In genomic region chr11:11841590-11841989, GRCm38 (mm10) we compare ENCODE assay signal across 20 mouse cellular contexts. TPM values are rescaled to one million over a fixed set of nuclear protein-coding genes. Genes with fewer than 3 reads are reported as not detected.
DNase-seq lines count a peak whose midpoint lies in the region; ATAC-seq and TF ChIP-seq lines count a peak whose summit lies in the region.
"Had no signal": no experiment of that assay in that cellular context is flagged by ENCODE, and none has a peak within 500 bp of the region (broad histone marks: within the 10 kb centered on the region; RNA-seq: fewer than 3 reads in every experiment).

No protein-coding gene starts in this region.

- H3K4me2 ChIP-seq in heart, embryonic 13.5 days = no peak overlapping the region
- no peak overlapping the region for H3K4me2 ChIP-seq in stomach, embryonic 15.5 days
- H3K4me2 ChIP-seq in stomach, postnatal 0 days (replicated peaks; ENCODE audit: low read depth) = no peak overlapping the region
- peak overlapping the region; percentile 51 for H3K4me2 ChIP-seq in liver, embryonic 13.5 days
- H3K4me2 ChIP-seq: embryonic facial prominence, embryonic 15.5 days; forebrain, embryonic 15.5 days; limb, embryonic 12.5 days; midbrain, embryonic 13.5 days had no signal

- intact Hi-C loops in heart, postnatal 36 days (cut with DNase I) = no loop called here

- H3K9ac ChIP-seq in heart, embryonic 13.5 days = no peak overlapping the region
- no peak overlapping the region for H3K9ac ChIP-seq in stomach, embryonic 15.5 days
- no peak overlapping the region for H3K9ac ChIP-seq in stomach, postnatal 0 days (ENCODE audit: low read length)
- peak overlapping the region; percentile 54 for H3K9ac ChIP-seq in liver, embryonic 13.5 days
- H3K9ac ChIP-seq: embryonic facial prominence, embryonic 15.5 days; forebrain, embryonic 15.5 days; limb, embryonic 12.5 days; midbrain, embryonic 13.5 days had no signal

- peaks cover 88% of the 10 kb centered on the region for H3K4me1 ChIP-seq in heart, embryonic 13.5 days
- peaks cover 22% of the 10 kb centered on the region for H3K4me1 ChIP-seq in stomach, embryonic 15.5 days
- H3K4me1 ChIP-seq in stomach, postnatal 0 days (replicated peaks; ENCODE audit: control insufficient read depth, insufficient read depth) = no peaks in the 10 kb centered on the region; the same call in 1 of the 2 replicates
- H3K4me1 ChIP-seq in liver, embryonic 13.5 days (replicated peaks) = peaks cover 82% of the 10 kb centered on the region
- H3K4me1 ChIP-seq: forebrain, embryonic 15.5 days had no signal

- TF ChIP-seq CTCF in stomach, postnatal 0 days (IDR thresholded peaks at IDR 0.05; ENCODE audit: low read depth) = no peak

- H3K27me3 ChIP-seq in heart, embryonic 13.5 days (replicated peaks) = no peaks in the 10 kb centered on the region
- H3K27me3 ChIP-seq in stomach, embryonic 15.5 days (replicated peaks) = no peaks in the 10 kb centered on the region
- no peaks in the 10 kb centered on the region for H3K27me3 ChIP-seq in stomach, postnatal 0 days (ENCODE audit: control insufficient read depth, insufficient read depth, low read length)
- peaks cover 10% of the 10 kb centered on the region; the same call in 1 of the 2 replicates for H3K27me3 ChIP-seq in liver, embryonic 13.5 days
- H3K27me3 ChIP-seq: embryonic facial prominence, embryonic 15.5 days; forebrain, embryonic 15.5 days; limb, embryonic 12.5 days; midbrain, embryonic 13.5 days had no signal

- H3K9me3 ChIP-seq in heart, embryonic 13.5 days = no peaks in the 10 kb centered on the region
- no peaks in the 10 kb centered on the region for H3K9me3 ChIP-seq in stomach, embryonic 15.5 days
- no peaks in the 10 kb centered on the region for H3K9me3 ChIP-seq in stomach, postnatal 0 days (ENCODE audit: control insufficient read depth, low read length)
- no peaks in the 10 kb centered on the region for H3K9me3 ChIP-seq in liver, embryonic 13.5 days (replicated peaks)
- H3K9me3 ChIP-seq: embryonic facial prominence, embryonic 15.5 days; forebrain, embryonic 15.5 days; limb, embryonic 12.5 days; midbrain, embryonic 13.5 days had no signal

- no peak for TF ChIP-seq EP300 in stomach, postnatal 0 days (optimal IDR thresholded peaks at IDR 0.05)

- H3K36me3 ChIP-seq in heart, embryonic 13.5 days = no peaks in the 10 kb centered on the region
- no peaks in the 10 kb centered on the region for H3K36me3 ChIP-seq in stomach, embryonic 15.5 days
- no peaks in the 10 kb centered on the region for H3K36me3 ChIP-seq in stomach, postnatal 0 days (ENCODE audit: control insufficient read depth, insufficient read depth, low read length)
- H3K36me3 ChIP-seq in liver, embryonic 13.5 days = no peaks in the 10 kb centered on the region
- H3K36me3 ChIP-seq: embryonic facial prominence, embryonic 15.5 days; forebrain, embryonic 15.5 days; limb, embryonic 12.5 days; midbrain, embryonic 13.5 days had no signal

- WGBS in heart, embryonic 13.5 days = 14% methylated on average over 4 of the region's 4 CpGs
- 52% methylated on average over 4 of the region's 4 CpGs for WGBS in stomach, embryonic 15.5 days
- 53% methylated on average over 4 of the region's 4 CpGs for WGBS in stomach, postnatal 0 days
- WGBS in liver, embryonic 13.5 days (ENCODE audit: insufficient replicate concordance) = 8% methylated on average over 4 of the region's 4 CpGs

- no peak for ATAC-seq in heart, embryonic 13.5 days (ENCODE audit: extremely low read depth, insufficient number of reproducible peaks, low FRiP score, low TSS enrichment)
- peak; percentile 60; the same call in 1 of the 2 replicates for ATAC-seq in stomach, embryonic 15.5 days (ENCODE audit: insufficient read depth, low FRiP score, low read depth)
- no peak for ATAC-seq in stomach, postnatal 0 days (ENCODE audit: low FRiP score, low TSS enrichment)
- peak; percentile 84 for ATAC-seq in liver, embryonic 13.5 days (ENCODE audit: low read depth)
- ATAC-seq: forebrain, embryonic 15.5 days; hindbrain, embryonic 16.5 days; midbrain, embryonic 13.5 days had no signal

- no peak overlapping the region for H3K4me3 ChIP-seq in heart, embryonic 13.5 days
- no peak overlapping the region for H3K4me3 ChIP-seq in stomach, embryonic 15.5 days (replicated peaks)
- H3K4me3 ChIP-seq in stomach, postnatal 0 days (ENCODE audit: low read depth, low read length) = no peak overlapping the region
- no peak overlapping the region for H3K4me3 ChIP-seq in liver, embryonic 13.5 days (replicated peaks)
- H3K4me3 ChIP-seq: embryonic facial prominence, embryonic 15.5 days; forebrain, embryonic 15.5 days; left cerebral cortex, adult 2 months; limb, embryonic 12.5 days; midbrain, embryonic 13.5 days had no signal

- DNase-seq in heart, postnatal 36 days = no peak
- DNase-seq in stomach, postnatal 0 days (ENCODE audit: low spot score) = no peak
- peak; percentile 47 for DNase-seq in liver, embryonic 13.5 days
- DNase-seq in urinary bladder, postnatal 10 days (ENCODE audit: low spot score) = no peak
- no peak for DNase-seq in layer of hippocampus, adult 9-10 months (ENCODE audit: low spot score)
- DNase-seq: B cell, adult 2 months; cerebellum, adult 18-20 months; heart, postnatal 14 days; lung, postnatal 4 days; right cerebral cortex, adult 18-20 months; spleen, adult 18-20 months; thymus, postnatal 25 days had no signal

- H3K27ac ChIP-seq in heart, embryonic 13.5 days (replicated peaks) = peak overlapping the region; percentile 94
- H3K27ac ChIP-seq in stomach, embryonic 15.5 days = no peak overlapping the region
- H3K27ac ChIP-seq in stomach, postnatal 0 days (replicated peaks) = no peak overlapping the region
- H3K27ac ChIP-seq in liver, embryonic 13.5 days = peak overlapping the region; percentile 92
- H3K27ac ChIP-seq: forebrain, embryonic 15.5 days; left cerebral cortex, adult 2 months; limb, embryonic 12.5 days; midbrain, embryonic 13.5 days had no signal

RNA-seq across cellular contexts. Expression of gene Fignl1, which starts 32.8 kb away (rescaled TPM):
- 52.9 and 58.7 TPM in 2 replicates for polyA plus RNA-seq in heart, embryonic 13.5 days (2015; fragmentation: Nextera tagmentation; extraction: Ambion mirVana)
- 1 to 10 TPM in 1 of 2 experiments, under 1 TPM in 1; 0.81 to 1.8 TPM for total RNA-seq in heart, postnatal 36 days (2021)
- polyA plus RNA-seq in stomach, embryonic 15.5 days (2015; fragmentation: Nextera tagmentation; extraction: Ambion mirVana) = 54.1 and 54.4 TPM in 2 replicates
- polyA plus RNA-seq in stomach, postnatal 0 days (2015; fragmentation: Nextera tagmentation; extraction: Ambion mirVana) = 9.5 and 10.5 TPM in 2 replicates
- polyA plus RNA-seq in liver, embryonic 13.5 days (2015; fragmentation: Nextera tagmentation; extraction: Ambion mirVana) = 107 and 133 TPM in 2 replicates

RNA-seq across cellular contexts. Expression of gene Ddc, which starts 56.4 kb away (rescaled TPM):
- polyA plus RNA-seq in heart, embryonic 13.5 days (2015; fragmentation: Nextera tagmentation; extraction: Ambion mirVana) = 64.6 and 78.2 TPM in 2 replicates
- total RNA-seq in heart, postnatal 36 days (2021) = 1 to 10 TPM; 2.1 to 2.4 TPM
- polyA plus RNA-seq in stomach, embryonic 15.5 days (2015; fragmentation: Nextera tagmentation; extraction: Ambion mirVana) = 48.5 and 57.0 TPM in 2 replicates
- 24.0 and 24.1 TPM in 2 replicates for polyA plus RNA-seq in stomach, postnatal 0 days (2015; fragmentation: Nextera tagmentation; extraction: Ambion mirVana)
- polyA plus RNA-seq in liver, embryonic 13.5 days (2015; fragmentation: Nextera tagmentation; extraction: Ambion mirVana) = 9.7 and 11.3 TPM in 2 replicates

Comparison
In these comparisons a context has a peak if more than half of its experiments do, and no peak if none do; other contexts are left out.
1. ATAC-seq: peak in stomach, embryonic 15.5 days (single experiment) and liver, embryonic 13.5 days (single experiment); none in heart, embryonic 13.5 days (single experiment) and stomach, postnatal 0 days (single experiment).
2. H3K27ac ChIP-seq: peak in heart, embryonic 13.5 days (single experiment) and liver, embryonic 13.5 days (single experiment); none in stomach, embryonic 15.5 days (single experiment) and stomach, postnatal 0 days (single experiment).